Mouse (Mus musculus): Measurements from ENCODE around the gene Pdxp.

- TF ChIP-seq POLR2A (IDR thresholded peaks at IDR 0.05; ENCODE audit: low read depth, low read length) = no peak
- TF ChIP-seq CTCF (conservative IDR thresholded peaks at IDR 0.05; ENCODE audit: insufficient read depth, insufficient read length, low read depth, low read length) = no peak
Observed at GRCm38 (mm10) chr15:78868398-78868797, 45.3 kb upstream of the Pdxp start.
